Mouse (Mus musculus): ENCODE measurements around the gene Cd300c. TPM values are rescaled to one million over a fixed set of nuclear protein-coding genes. Genes with fewer than 3 reads are reported as not detected.
"Not testable (repeated sequence)": the region's sequence is repeated elsewhere in the genome, so short reads cannot be mapped to it uniquely, and the experiment has no call there.

The Cd300c gene
- polyA plus RNA-seq (2014; fragmentation: Nextera tagmentation; extraction: Ambion mirVana) = not detected in 2 replicates

GRCm38 (mm10) chr11:114968752-114969207 lies at the start of gene Cd300c:
TSS of gene Cd300c (minus strand) at chr11:114969157.
- H3K4me1 ChIP-seq (replicated peaks; ENCODE audit: control insufficient read depth, insufficient read depth, low read length) = no peaks in the 10 kb centered on the region
- no peak within 1 kb of the TSS for H3K4me3 ChIP-seq (ENCODE audit: low read depth, low read length)
- no peak within 1 kb of the TSS for H3K9ac ChIP-seq (ENCODE audit: low read length)
- no peaks in the 10 kb centered on the region for H3K27me3 ChIP-seq (replicated peaks; ENCODE audit: control insufficient read depth, insufficient read depth, low read length)
- H3K9me3 ChIP-seq (ENCODE audit: control insufficient read depth, low read length) = no peaks in the 10 kb centered on the region
- no peaks in the 10 kb centered on the region for H3K36me3 ChIP-seq (ENCODE audit: control insufficient read depth, insufficient read depth, low read length)
- no peak within 1 kb of the TSS for H3K4me2 ChIP-seq (ENCODE audit: low read length)
- no peak within 1 kb of the TSS for H3K27ac ChIP-seq (ENCODE audit: low read depth)
- ATAC-seq (replicated peaks; ENCODE audit: low FRiP score, low TSS enrichment, low read depth) = no peak
- 86% methylated on average over 9 of the region's 9 CpGs for WGBS
- DNase-seq (ENCODE audit: low spot score) = no peak

- not testable (repeated sequence) for H3K9ac ChIP-seq (ENCODE audit: low read length); H3K9me3 ChIP-seq (ENCODE audit: control insufficient read depth, low read length); H3K4me2 ChIP-seq (ENCODE audit: low read length); DNase-seq (ENCODE audit: low spot score); H3K27me3 ChIP-seq (replicated peaks; ENCODE audit: control insufficient read depth, insufficient read depth, low read length); H3K36me3 ChIP-seq (ENCODE audit: control insufficient read depth, insufficient read depth, low read length); H3K4me3 ChIP-seq (ENCODE audit: low read depth, low read length); H3K4me1 ChIP-seq (replicated peaks; ENCODE audit: control insufficient read depth, insufficient read depth, low read length); ATAC-seq (replicated peaks; ENCODE audit: low FRiP score, low TSS enrichment, low read depth); H3K27ac ChIP-seq (ENCODE audit: low read depth)
- WGBS = no CpG with 5 or more reads among the region's 7 CpGs
Measured at GRCm38 (mm10) chr11:115016093-115016492, 47.1 kb upstream of the Cd300c start, which contains the start of gene Cd300ld2. TSS of gene Cd300ld2 (minus strand) at chr11:115016193.

- WGBS = 80% methylated on average over 5 of the region's 5 CpGs
- ATAC-seq (replicated peaks; ENCODE audit: low FRiP score, low TSS enrichment, low read depth) (no peak), DNase-seq (ENCODE audit: low spot score) (no peak)
- no peak overlapping the region for H3K4me3 ChIP-seq (ENCODE audit: low read depth, low read length)
- H3K9ac ChIP-seq (ENCODE audit: low read length) = no peak overlapping the region
- no peaks in the 10 kb centered on the region for H3K4me1 ChIP-seq (replicated peaks; ENCODE audit: control insufficient read depth, insufficient read depth, low read length)
- H3K27me3 ChIP-seq (replicated peaks; ENCODE audit: control insufficient read depth, insufficient read depth, low read length) = no peaks in the 10 kb centered on the region
- no peaks in the 10 kb centered on the region for H3K36me3 ChIP-seq (ENCODE audit: control insufficient read depth, insufficient read depth, low read length)
- no peak overlapping the region for H3K27ac ChIP-seq (ENCODE audit: low read depth)
- H3K4me2 ChIP-seq (ENCODE audit: low read length) = no peak overlapping the region
- H3K9me3 ChIP-seq (ENCODE audit: control insufficient read depth, low read length) = no peaks in the 10 kb centered on the region
Measured at GRCm38 (mm10) chr11:115004070-115004469, 35.1 kb upstream of the Cd300c start.

GRCm38 (mm10) chr11:115001474-115002040 lies 32.6 kb upstream of the Cd300c start, which contains the start of gene Cd300c2:
TSS of gene Cd300c2 (minus strand) at chr11:115001880.
- no peak for DNase-seq (ENCODE audit: low spot score)
- Histone ChIP-seq H3K9ac (ENCODE audit: low read length) (no peak within 1 kb of the TSS), H3K4me3 (ENCODE audit: low read depth, low read length) (no peak within 1 kb of the TSS), H3K27me3 (replicated peaks; ENCODE audit: control insufficient read depth, insufficient read depth, low read length) (no peaks in the 10 kb centered on the region), H3K4me1 (replicated peaks; ENCODE audit: control insufficient read depth, insufficient read depth, low read length) (no peaks in the 10 kb centered on the region), H3K9me3 (ENCODE audit: control insufficient read depth, low read length) (no peaks in the 10 kb centered on the region), H3K36me3 (ENCODE audit: control insufficient read depth, insufficient read depth, low read length) (no peaks in the 10 kb centered on the region), H3K27ac (ENCODE audit: low read depth) (no peak within 1 kb of the TSS), H3K4me2 (ENCODE audit: low read length) (no peak within 1 kb of the TSS)
- ATAC-seq (replicated peaks; ENCODE audit: low FRiP score, low TSS enrichment, low read depth) = no peak
- 83% methylated on average over 7 of the region's 7 CpGs for WGBS

GRCm38 (mm10) chr11:114989793-114990192 lies 20.8 kb upstream of the Cd300c start, which contains the start of gene Cd300ld:
TSS of gene Cd300ld (minus strand) at chr11:114989922.
- H3K4me2 ChIP-seq (ENCODE audit: low read length) = no peak within 1 kb of the TSS
- WGBS = 77% methylated on average over 4 of the region's 4 CpGs
- H3K9me3 ChIP-seq (ENCODE audit: control insufficient read depth, low read length) = no peaks in the 10 kb centered on the region
- H3K4me1 ChIP-seq (replicated peaks; ENCODE audit: control insufficient read depth, insufficient read depth, low read length) = no peaks in the 10 kb centered on the region
- ATAC-seq (replicated peaks; ENCODE audit: low FRiP score, low TSS enrichment, low read depth) (no peak), DNase-seq (ENCODE audit: low spot score) (no peak)
- no peaks in the 10 kb centered on the region for H3K27me3 ChIP-seq (replicated peaks; ENCODE audit: control insufficient read depth, insufficient read depth, low read length)
- H3K4me3 ChIP-seq (ENCODE audit: low read depth, low read length) = no peak within 1 kb of the TSS
- H3K27ac ChIP-seq (ENCODE audit: low read depth) = no peak within 1 kb of the TSS
- H3K9ac ChIP-seq (ENCODE audit: low read length) = no peak within 1 kb of the TSS
- no peaks in the 10 kb centered on the region for H3K36me3 ChIP-seq (ENCODE audit: control insufficient read depth, insufficient read depth, low read length)

- no peak overlapping the region for H3K4me3 ChIP-seq (ENCODE audit: low read depth, low read length)
- H3K4me2 ChIP-seq (ENCODE audit: low read length) = no peak overlapping the region
- H3K27ac ChIP-seq (ENCODE audit: low read depth) = no peak overlapping the region
- no peaks in the 10 kb centered on the region for H3K36me3 ChIP-seq (ENCODE audit: control insufficient read depth, insufficient read depth, low read length)
- no peaks in the 10 kb centered on the region for H3K4me1 ChIP-seq (replicated peaks; ENCODE audit: control insufficient read depth, insufficient read depth, low read length)
- WGBS = 77% methylated on average over 4 of the region's 4 CpGs
- ATAC-seq (replicated peaks; ENCODE audit: low FRiP score, low TSS enrichment, low read depth) = no peak
- no peak overlapping the region for H3K9ac ChIP-seq (ENCODE audit: low read length)
- DNase-seq (ENCODE audit: low spot score) = no peak
- no peaks in the 10 kb centered on the region for H3K27me3 ChIP-seq (replicated peaks; ENCODE audit: control insufficient read depth, insufficient read depth, low read length)
- 0 out of 2 replicates have a peak, but pooled peaks cover 10% of the 10 kb centered on the region for H3K9me3 ChIP-seq (ENCODE audit: control insufficient read depth, low read length)
Measured at GRCm38 (mm10) chr11:114981866-114982265, 12.9 kb upstream of the Cd300c start.

- Histone ChIP-seq H3K4me1 (replicated peaks; ENCODE audit: control insufficient read depth, insufficient read depth, low read length) (no peaks in the 10 kb centered on the region), H3K4me3 (ENCODE audit: low read depth, low read length) (no peak overlapping the region), H3K36me3 (ENCODE audit: control insufficient read depth, insufficient read depth, low read length) (no peaks in the 10 kb centered on the region), H3K27me3 (replicated peaks; ENCODE audit: control insufficient read depth, insufficient read depth, low read length) (no peaks in the 10 kb centered on the region), H3K4me2 (ENCODE audit: low read length) (no peak overlapping the region), H3K9ac (ENCODE audit: low read length) (no peak overlapping the region), H3K27ac (ENCODE audit: low read depth) (no peak overlapping the region), H3K9me3 (ENCODE audit: control insufficient read depth, low read length) (0 out of 2 replicates have a peak, but pooled peaks cover 3% of the 10 kb centered on the region)
- 75% methylated on average over 10 of the region's 10 CpGs for WGBS
- ATAC-seq (replicated peaks; ENCODE audit: low FRiP score, low TSS enrichment, low read depth) (no peak), DNase-seq (ENCODE audit: low spot score) (no peak)
Measured at GRCm38 (mm10) chr11:114972726-114973125, 3.8 kb upstream of the Cd300c start.

GRCm38 (mm10) chr11:114965182-114965828 lies 3.7 kb downstream of the Cd300c start:
- Histone ChIP-seq H3K27ac (ENCODE audit: low read depth) (no peak overlapping the region), H3K36me3 (ENCODE audit: control insufficient read depth, insufficient read depth, low read length) (no peaks in the 10 kb centered on the region), H3K27me3 (replicated peaks; ENCODE audit: control insufficient read depth, insufficient read depth, low read length) (no peaks in the 10 kb centered on the region), H3K9me3 (ENCODE audit: control insufficient read depth, low read length) (no peaks in the 10 kb centered on the region), H3K4me1 (replicated peaks; ENCODE audit: control insufficient read depth, insufficient read depth, low read length) (no peaks in the 10 kb centered on the region), H3K4me2 (ENCODE audit: low read length) (no peak overlapping the region), H3K9ac (ENCODE audit: low read length) (no peak overlapping the region), H3K4me3 (ENCODE audit: low read depth, low read length) (no peak overlapping the region)
- WGBS = 60% methylated on average over 3 of the region's 3 CpGs
- ATAC-seq (replicated peaks; ENCODE audit: low FRiP score, low TSS enrichment, low read depth) = no peak
- DNase-seq (ENCODE audit: low spot score) = no peak
